8 mouse cellular contexts compared by ENCODE assay signal in the genomic region with DNA sequence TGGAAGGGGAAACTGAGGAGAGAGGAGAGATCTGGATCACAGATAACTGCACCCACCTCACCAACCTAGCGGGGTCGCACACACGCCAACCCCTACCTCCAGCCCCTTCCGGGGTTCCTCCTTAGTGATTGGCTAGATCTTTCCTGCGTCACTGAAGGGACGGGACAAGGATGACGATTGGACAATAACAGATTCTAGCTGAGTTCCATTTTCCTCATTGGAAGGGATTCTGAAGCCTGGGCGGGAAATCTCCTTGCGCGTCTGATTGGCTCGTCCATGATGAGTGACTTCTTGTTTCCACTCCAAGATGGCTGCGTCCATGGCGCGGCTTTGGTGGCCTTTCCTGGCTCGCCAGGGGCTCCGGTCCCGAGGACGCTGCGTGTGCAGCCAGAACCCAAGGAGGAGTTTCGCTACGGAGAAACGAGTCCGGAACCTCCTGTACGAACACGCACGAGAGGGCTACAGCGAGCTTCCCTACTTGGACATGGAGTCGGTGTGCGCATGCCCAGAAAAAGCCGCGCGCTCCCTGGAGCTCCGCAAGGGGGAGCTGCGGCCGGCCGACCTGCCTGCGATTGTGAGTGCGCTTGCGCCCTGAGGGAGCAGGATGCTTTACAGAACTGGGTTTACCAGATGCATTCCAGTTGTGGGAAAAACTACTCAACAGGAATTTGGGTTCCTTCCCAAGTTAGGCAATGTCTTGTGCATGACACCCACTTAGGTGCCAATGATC. TPM values are rescaled to one million over a fixed set of nuclear protein-coding genes. Genes with fewer than 3 reads are reported as not detected.
A peak's percentile ranks its signal among the peaks of the same experiment; 100 is the strongest.
DNase-seq lines count a peak whose midpoint lies in the region; ATAC-seq and TF ChIP-seq lines count a peak whose summit lies in the region.

A gene (minus strand): TSS at position 112 of the 730 bp plus-strand sequence.
A gene (plus strand): TSS at position 284 of the 730 bp plus-strand sequence.

- peak; percentile 97 for TF ChIP-seq POLR2A in lung, adult 2 months (IDR thresholded peaks at IDR 0.05; ENCODE audit: borderline replicate concordance, extremely low read depth, low read depth, low read length)

- peak within 1 kb of the TSS; percentile 84 for H3K9ac ChIP-seq in ES-E14 (ENCODE audit: insufficient read depth, low read depth, low read length, poor library complexity, severe bottlenecking)
- H3K9ac ChIP-seq in forebrain, embryonic 15.5 days (replicated peaks) = peak within 1 kb of the TSS; percentile 80

- peak; percentile 99 for ATAC-seq in forebrain, embryonic 15.5 days (replicated peaks)
- ATAC-seq in neutrophil, adult 5-6 weeks (ENCODE audit: extremely low read depth, insufficient number of reproducible peaks, low FRiP score, poor library complexity, severe bottlenecking) = peak; percentile 90

- peaks cover 30% of the 10 kb centered on the region for H3K36me3 ChIP-seq in ES-E14 (ENCODE audit: control insufficient read depth, insufficient read depth, low read length, poor library complexity, severe bottlenecking)
- no peaks in the 10 kb centered on the region for H3K36me3 ChIP-seq in forebrain, embryonic 15.5 days

- peak; percentile 98 for DNase-seq in ES-E14 (ENCODE audit: low read depth, low spot score)
- peak; percentile 96 for DNase-seq in cerebellum, adult 11-12 months
- peak; percentile 93 for DNase-seq in heart, postnatal 25 days (ENCODE audit: low spot score)
- peak; percentile 96 to 99 for DNase-seq in layer of hippocampus, adult 18-20 months (ENCODE audit: low spot score in 2 of 2)
- DNase-seq in lung, adult 2 months = peak; percentile 98
- peak; percentile 88 to 96 for DNase-seq in thymus, adult 18-20 months

- peak; percentile 50 for TF ChIP-seq CTCF in lung, adult 2 months (IDR thresholded peaks at IDR 0.05; ENCODE audit: insufficient read depth, low read length)

- peak within 1 kb of the TSS; percentile 86 for H3K4me2 ChIP-seq in forebrain, embryonic 15.5 days (replicated peaks)

- intact Hi-C loops in heart, postnatal 25 days (cut with DNase I) = loop anchor here (2.0 kb wide), 1 partner anchor 23 kb away; no protein-coding TSS in a partner anchor

- in situ Hi-C loops in ES-E14 (cut with MboI; ENCODE audit: low sequenced_read_pairs in 2 of 2, unreplicated experiment in 2 of 2) = no loop called here

- peak within 1 kb of the TSS; percentile 65 for H3K27ac ChIP-seq in ES-E14 (ENCODE audit: insufficient read depth, low read depth, low read length, poor library complexity, severe bottlenecking)
- H3K27ac ChIP-seq in forebrain, embryonic 15.5 days (replicated peaks) = peak within 1 kb of the TSS; percentile 88

- H3K4me1 ChIP-seq in ES-E14 (ENCODE audit: control insufficient read depth in 2 of 2, insufficient read depth in 2 of 2, low read length in 2 of 2, poor library complexity in 1 of 2) = peaks cover 6 to 8% of the 10 kb centered on the region in 2 experiments; a peak in 2 of 4 replicates
- H3K4me1 ChIP-seq in forebrain, embryonic 15.5 days = peaks cover 20% of the 10 kb centered on the region
- H3K4me1 ChIP-seq in lung, adult 2 months (ENCODE audit: control insufficient read depth, insufficient read depth, low read length) = peaks cover 5% of the 10 kb centered on the region

- H3K27me3 ChIP-seq in forebrain, embryonic 15.5 days = no peaks in the 10 kb centered on the region

- H3K9me3 ChIP-seq in ES-E14 (ENCODE audit: control insufficient read depth, insufficient read depth, low read depth, low read length) = no peaks in the 10 kb centered on the region
- H3K9me3 ChIP-seq in forebrain, embryonic 15.5 days = no peaks in the 10 kb centered on the region

- peak within 1 kb of the TSS; percentile 83 to 95 for H3K4me3 ChIP-seq in ES-E14 (ENCODE audit: insufficient read depth in 1 of 2, low read depth in 1 of 2, low read length in 2 of 2, poor library complexity in 1 of 2, severe bottlenecking in 1 of 2)
- peak within 1 kb of the TSS; percentile 73 for H3K4me3 ChIP-seq in forebrain, embryonic 15.5 days
- H3K4me3 ChIP-seq in lung, adult 2 months (replicated peaks; ENCODE audit: extremely low read depth, low read depth, low read length) = peak within 1 kb of the TSS; percentile 84

- under 1% methylated on average over 39 of the region's 39 CpGs for WGBS in forebrain, embryonic 15.5 days
- under 1% methylated on average over 39 of the region's 39 CpGs for WGBS in lung, adult 2 months

TF ChIP-seq in ES-E14, 5 proteins besides CTCF, POLR2A, EP300 and RAD21:
- TF ChIP-seq CHD2 (IDR thresholded peaks at IDR 0.05; ENCODE audit: low read depth, low read length) = peak; percentile 74
- peak; percentile 72 for TF ChIP-seq HCFC1 (IDR thresholded peaks at IDR 0.05; ENCODE audit: borderline replicate concordance, insufficient read depth, low read length)
- TF ChIP-seq ZC3H11A (IDR thresholded peaks at IDR 0.05; ENCODE audit: borderline replicate concordance, low read depth, low read length) = no peak

RNA-seq across cellular contexts. Expression of the first gene that starts in this region (rescaled TPM):
- 102 and 105 TPM in 2 replicates for total RNA-seq in ES-E14 (2012; rRNA removed)
- polyA plus RNA-seq in forebrain, embryonic 15.5 days (2015; fragmentation: Nextera tagmentation; extraction: Ambion mirVana) = 109 and 113 TPM in 2 replicates
- 10 to 100 TPM; 56.7 to 60.6 TPM for total RNA-seq in heart, postnatal 25 days (2021)
- total RNA-seq in layer of hippocampus, adult 18-20 months (2021) = 10 to 100 TPM; 60.6 to 67.1 TPM
- polyA plus RNA-seq in lung, adult 2 months (2012; rRNA removed) = 45.9 and 57.2 TPM in 2 replicates
- 18.0 and 19.4 TPM in 2 replicates for total RNA-seq in neutrophil, adult 5-6 weeks (2017)

RNA-seq across cellular contexts. Expression of the second gene that starts in this region (rescaled TPM):
- 25.2 and 27.9 TPM in 2 replicates for total RNA-seq in ES-E14 (2012; rRNA removed)
- 18.5 and 18.6 TPM in 2 replicates for polyA plus RNA-seq in forebrain, embryonic 15.5 days (2015; fragmentation: Nextera tagmentation; extraction: Ambion mirVana)
- total RNA-seq in heart, postnatal 25 days (2021) = 10 to 100 TPM; 15.4 to 15.7 TPM
- total RNA-seq in layer of hippocampus, adult 18-20 months (2021) = 10 to 100 TPM; 11.1 to 11.2 TPM
- polyA plus RNA-seq in lung, adult 2 months (2012; rRNA removed) = 13.6 and 15.8 TPM in 2 replicates
- 5.9 and 6.1 TPM in 2 replicates for total RNA-seq in neutrophil, adult 5-6 weeks (2017)

Comparison
In these comparisons a context has a peak if more than half of its experiments do, and no peak if none do; other contexts are left out.
1. Peak in every context shown above with its lines: DNase-seq, ATAC-seq, H3K4me3 ChIP-seq and H3K27ac ChIP-seq.